Mouse (Mus musculus) left cerebral cortex, adult 11 months (tissue): ENCODE data around the gene Pip5k1c.

Experiments
- DNase-seq: peaks from one replicate; pipeline ENCODE4 v3.0.0; 2022; ENCODE audit warnings: low spot score

The Pip5k1c gene

GRCm38 (mm10) chr10:81292554-81293333 lies at the start of gene Pip5k1c:
TSS of gene Pip5k1c (plus strand) at chr10:81292963.
- peak; percentile 100 for DNase-seq

GRCm38 (mm10) chr10:81244146-81244545 lies 48.6 kb upstream of the Pip5k1c start:
- no peak for DNase-seq

- DNase-seq: no peak
These were observed 48.2 kb upstream of the Pip5k1c start for GRCm38 (mm10) chr10:81244595-81244994.

- DNase-seq: no peak
These were observed 47.6 kb upstream of the Pip5k1c start for GRCm38 (mm10) chr10:81245166-81245565.

- DNase-seq: no peak
These were observed 45.0 kb upstream of the Pip5k1c start for GRCm38 (mm10) chr10:81247804-81248203.

GRCm38 (mm10) chr10:81249442-81249841 lies 43.3 kb upstream of the Pip5k1c start:
- no peak for DNase-seq

- peak; percentile 87 for DNase-seq
These were observed 40.0 kb upstream of the Pip5k1c start, which contains the start of gene Matk for GRCm38 (mm10) chr10:81252424-81253419. TSS of gene Matk (plus strand) at chr10:81252935.

- DNase-seq: no peak
These were observed 37.9 kb upstream of the Pip5k1c start for GRCm38 (mm10) chr10:81254886-81255285.

- no peak for DNase-seq
These were observed 35.4 kb upstream of the Pip5k1c start for GRCm38 (mm10) chr10:81257158-81258039.

- no peak for DNase-seq
These were observed 33.4 kb upstream of the Pip5k1c start for GRCm38 (mm10) chr10:81259225-81259884.

GRCm38 (mm10) chr10:81261025-81261424 lies 31.7 kb upstream of the Pip5k1c start:
- no peak for DNase-seq

GRCm38 (mm10) chr10:81265540-81265939 lies 27.2 kb upstream of the Pip5k1c start:
- no peak for DNase-seq

GRCm38 (mm10) chr10:81266211-81267105 lies 26.3 kb upstream of the Pip5k1c start, which contains the start of the genes Mrpl54 and Apba3:
TSS of gene Mrpl54 (minus strand) at chr10:81266934.
TSS of gene Apba3 (plus strand) at chr10:81266960.
- DNase-seq: peak; percentile 96

- DNase-seq: peak; percentile 80
These were observed 24.7 kb upstream of the Pip5k1c start for GRCm38 (mm10) chr10:81268056-81268455.

GRCm38 (mm10) chr10:81268643-81269412 lies 23.9 kb upstream of the Pip5k1c start:
- DNase-seq: no peak

GRCm38 (mm10) chr10:81272356-81272755 lies 20.4 kb upstream of the Pip5k1c start:
- DNase-seq: no peak

- DNase-seq: no peak
These were observed 18.9 kb upstream of the Pip5k1c start for GRCm38 (mm10) chr10:81273842-81274241.

GRCm38 (mm10) chr10:81277676-81278075 lies 15.1 kb upstream of the Pip5k1c start:
- no peak for DNase-seq

- no peak for DNase-seq
These were observed 13.3 kb upstream of the Pip5k1c start for GRCm38 (mm10) chr10:81279496-81279895.
